Mouse (Mus musculus) effector memory CD4-positive, alpha-beta T cell, adult 5 months (primary cell): ENCODE measurements around the gene Fgf2. TPM values are rescaled to one million over a fixed set of nuclear protein-coding genes. Genes with fewer than 3 reads are reported as not detected.

Source experiments
- polyA plus RNA-seq: library from polyadenylated mRNA; unstranded; fragments of 100-300 nt; shearing (Covaris generic); gene quantifications from one replicate; pipeline ENCODE4 v1.2.1, GENCODE M21; 2017

Gene Fgf2
- polyA plus RNA-seq = 0.71 TPM

DNA sequence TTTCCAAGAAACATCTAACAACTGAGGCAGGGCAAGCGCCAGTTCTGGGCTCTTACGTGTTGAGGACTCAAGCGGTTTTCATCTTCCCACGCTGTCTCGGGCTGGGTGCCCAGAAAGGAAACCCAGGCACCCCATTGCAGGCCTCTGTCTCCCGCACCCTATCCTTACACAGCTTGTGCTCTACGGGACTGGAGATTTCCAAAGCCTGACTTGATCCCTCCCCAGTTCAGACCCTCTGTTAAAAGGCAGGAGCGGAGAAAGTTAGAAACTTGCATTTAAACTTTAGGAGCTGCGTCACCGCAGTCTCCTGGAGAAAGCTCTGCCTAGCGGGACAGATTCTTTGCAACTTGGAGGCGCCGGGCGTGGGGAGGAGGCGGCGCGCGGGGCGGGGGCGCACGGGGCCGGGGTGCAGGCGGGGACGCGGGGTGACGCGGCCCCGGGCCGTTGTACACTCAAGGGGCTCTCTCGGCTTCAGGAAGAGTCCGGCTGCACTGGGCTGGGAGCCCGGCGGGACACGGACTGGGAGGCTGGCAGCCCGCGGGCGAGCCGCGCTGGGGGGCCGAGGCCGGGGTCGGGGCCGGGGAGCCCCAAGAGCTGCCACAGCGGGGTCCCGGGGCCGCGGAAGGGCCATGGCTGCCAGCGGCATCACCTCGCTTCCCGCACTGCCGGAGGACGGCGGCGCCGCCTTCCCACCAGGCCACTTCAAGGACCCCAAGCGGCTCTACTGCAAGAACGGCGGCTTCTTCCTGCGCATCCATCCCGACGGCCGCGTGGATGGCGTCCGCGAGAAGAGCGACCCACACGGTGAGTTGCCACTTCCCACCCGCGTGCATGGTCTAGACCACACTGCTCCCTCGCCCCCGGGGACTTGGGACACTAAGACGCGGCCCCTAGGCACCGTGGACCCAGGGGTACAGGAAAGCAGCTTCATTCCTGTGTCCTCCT lies at the start of gene Fgf2:
TSS of gene Fgf2 (plus strand) at position 126 of the 945 bp plus-strand sequence.

DNA sequence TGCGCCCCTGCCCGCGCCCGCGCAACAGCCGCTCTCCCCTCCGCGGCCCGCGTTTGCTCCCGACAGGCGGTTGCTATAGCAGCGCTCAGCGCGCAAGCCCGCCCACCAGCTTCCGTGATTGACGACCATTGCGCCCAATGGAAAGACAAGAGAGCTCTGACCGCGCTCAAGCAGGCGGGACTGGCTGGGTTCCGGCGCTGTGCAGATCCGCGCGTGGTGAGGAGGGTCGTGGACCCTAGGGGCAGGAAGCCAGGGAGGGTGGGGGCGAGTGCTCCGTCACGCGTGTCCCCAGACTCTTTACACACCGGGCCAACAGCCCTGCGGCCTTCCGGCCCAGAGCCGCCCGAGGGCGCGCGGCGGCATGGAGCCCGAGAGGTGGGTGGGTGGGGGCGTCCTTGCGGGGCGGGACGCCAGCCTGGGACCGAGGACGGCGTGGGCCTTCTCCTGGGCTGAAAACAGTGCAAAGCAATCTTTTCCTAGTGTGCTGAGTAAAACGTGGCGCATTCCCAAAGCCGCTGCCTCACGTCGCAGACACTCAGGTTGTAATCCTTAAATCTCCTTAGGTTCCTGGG lies 35.7 kb upstream of the Fgf2 start, which contains the start of the genes Bbs12 and Cetn4:
TSS of gene Bbs12 (plus strand) at position 185 of the 572 bp plus-strand sequence.
TSS of gene Cetn4 (minus strand) at position 339 of the 572 bp plus-strand sequence.

DNA sequence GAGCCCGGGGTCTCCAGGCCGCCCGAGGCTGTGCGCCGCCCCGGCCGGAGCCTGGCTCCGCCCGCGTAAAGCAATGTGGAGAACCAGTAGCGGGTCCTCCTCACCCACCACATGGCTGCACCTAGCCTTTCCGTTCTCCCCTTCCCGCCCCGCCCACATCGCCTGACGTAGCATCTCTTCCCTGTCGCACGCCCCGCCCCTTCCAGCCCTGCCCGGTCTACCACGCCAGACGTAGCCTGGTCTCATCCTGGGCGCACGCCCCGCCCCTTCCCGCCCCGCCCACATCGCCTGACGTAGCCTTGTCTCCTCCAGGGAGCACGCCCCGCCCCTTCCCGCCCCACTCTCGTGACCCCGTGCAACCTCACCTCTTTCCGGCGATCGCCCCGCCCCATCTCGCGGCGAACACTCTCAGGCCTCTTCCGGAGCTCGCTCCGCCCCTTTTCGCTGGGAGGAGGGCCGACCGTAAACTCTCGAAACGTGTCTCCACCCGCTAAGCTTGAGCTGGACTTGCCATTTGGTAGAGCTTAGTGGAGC lies 71.4 kb downstream of the Fgf2 start, which contains the start of gene Spata5:
TSS of gene Spata5 (plus strand) at position 439 of the 534 bp plus-strand sequence.

DNA sequence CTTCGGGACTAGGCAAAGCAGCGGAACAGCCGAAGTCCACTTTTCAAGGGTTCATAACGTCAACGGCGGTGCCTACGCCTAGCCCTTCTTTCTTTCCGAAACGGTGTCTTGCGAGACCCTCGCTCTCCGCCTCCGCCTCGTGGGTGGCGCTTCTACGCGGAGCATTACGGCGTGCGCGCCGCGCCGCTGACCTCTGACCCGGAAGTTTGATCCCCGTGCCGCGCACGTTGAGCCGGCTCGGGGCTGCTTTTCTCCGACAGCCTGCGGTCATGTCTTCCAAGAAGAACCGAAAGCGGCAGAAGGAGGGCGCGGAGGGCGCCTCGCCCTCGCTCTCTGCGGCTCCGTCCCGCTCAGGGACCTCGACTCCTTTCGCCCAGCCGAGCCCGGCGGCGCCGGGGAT lies 71.9 kb downstream of the Fgf2 start, which contains the start of gene Nudt6:
TSS of gene Nudt6 (minus strand) at position 140 of the 400 bp plus-strand sequence.

Other genes starting within 250 kb of the Fgf2 start
- 9.0 TPM for gene Il2, start 222.4 kb upstream of the Fgf2 start, polyA plus RNA-seq
- gene Il21, start 115.7 kb upstream of the Fgf2 start, polyA plus RNA-seq = 13.9 TPM
- 2.3 TPM for gene Bbs12, start 35.8 kb upstream of the Fgf2 start, polyA plus RNA-seq
- gene Cetn4, start 35.6 kb upstream of the Fgf2 start, polyA plus RNA-seq = 1.7 TPM
- 42.9 TPM for gene Spata5, start 71.5 kb downstream of the Fgf2 start, polyA plus RNA-seq
- gene Nudt6, start 71.9 kb downstream of the Fgf2 start, polyA plus RNA-seq = 18.7 TPM